Mouse (Mus musculus) C2C12 (cell line): ENCODE results near the gene Bag1. TPM values are rescaled to one million over a fixed set of nuclear protein-coding genes. Genes with fewer than 3 reads are reported as not detected.
A peak's percentile ranks its signal among the peaks of the same experiment; 100 is the strongest.

Experiments
- H3K27me3 ChIP-seq: one replicate; pipeline ENCODE4 v1.6.1; 2011; ENCODE audit not compliant: control insufficient read depth, insufficient read depth, insufficient read length
- H3K36me3 ChIP-seq: one replicate; pipeline ENCODE4 v1.6.1; 2011; ENCODE audit not compliant: control insufficient read depth, insufficient read depth
- H3K4me3 ChIP-seq: one replicate; pipeline ENCODE4 v1.5.1; 2011; ENCODE audit warnings: mild to moderate bottlenecking, control low read depth; ENCODE audit not compliant: poor library complexity, insufficient read depth, severe bottlenecking
- H3K79me2 ChIP-seq: one replicate; pipeline ENCODE4 v1.6.1; 2011; ENCODE audit not compliant: control insufficient read depth, insufficient read depth
- H3K79me3 ChIP-seq: one replicate; pipeline ENCODE4 v1.6.1; 2011; ENCODE audit warnings: low read depth, control low read depth
- H3ac ChIP-seq: one replicate; pipeline ENCODE3; 2011; ENCODE audit warnings: low read depth; ENCODE audit not compliant: control insufficient read depth, insufficient read length
- CEBPB ChIP-seq: IDR thresholded peaks from one replicate; pipeline ENCODE4 v1.6.1; 2011; ENCODE audit warnings: low read depth, mild to moderate bottlenecking, control low read depth, moderate library complexity
- CTCF ChIP-seq: IDR thresholded peaks from one replicate; pipeline ENCODE4 v1.5.1; 2011; ENCODE audit not compliant: control insufficient read depth, insufficient read depth, insufficient read length
- FOSL1 ChIP-seq: IDR thresholded peaks from one replicate; pipeline ENCODE4 v1.8.0; 2011; ENCODE audit warnings: mild to moderate bottlenecking, low read length; ENCODE audit not compliant: poor library complexity, insufficient read depth, severe bottlenecking
- MAX ChIP-seq: IDR thresholded peaks from one replicate; pipeline ENCODE4 v1.6.1; 2011; ENCODE audit warnings: mild to moderate bottlenecking, control low read depth
- MYOD1 ChIP-seq: IDR thresholded peaks from one replicate; pipeline ENCODE4 v1.6.1; 2011; ENCODE audit warnings: low read depth; ENCODE audit not compliant: control insufficient read depth, insufficient read length
- MYOG ChIP-seq: IDR thresholded peaks from one replicate; pipeline ENCODE4 v1.6.1; 2011; ENCODE audit not compliant: control insufficient read depth, insufficient read length; ENCODE audit errors: extremely low read depth
- USF1 ChIP-seq: IDR thresholded peaks from one replicate; pipeline ENCODE4 v1.6.1; 2011; ENCODE audit warnings: low read depth, mild to moderate bottlenecking, control low read depth, moderate library complexity
- long read RNA-seq, 2 experiments: library from polyadenylated mRNA; unstranded; transcript quantifications; one replicate each; pipeline ENCODE4 v2.0.0; 2019 to 2020
- polyA plus RNA-seq: library from polyadenylated mRNA; unstranded; fragments of >200 nt; fragmentation: generic; extraction: Trizol; gene quantifications from one replicate; pipeline ENCODE4 v1.2.1, GENCODE M21; 2012; ENCODE audit warnings: missing spikeins

The Bag1 gene
- polyA plus RNA-seq = 170 TPM
- long read RNA-seq, experiment 1, transcript Bag1-202 (7 exons, 1,336 nt) = major isoform, 249 of 302 reads
- long read RNA-seq, experiment 1, partial matches to known transcripts = 27 of 302 reads
- long read RNA-seq, experiment 1, other reads (novel, unspliced or antisense) = 26 of 302 reads
- long read RNA-seq, experiment 2, transcript Bag1-202 (7 exons, 1,336 nt) = major isoform, 78 of 86 reads
- long read RNA-seq, experiment 2, partial matches to known transcripts = 4 of 86 reads
- long read RNA-seq, experiment 2, other reads (novel, unspliced or antisense) = 4 of 86 reads

- TF ChIP-seq USF1 = no peak
- TF ChIP-seq CEBPB = no peak
- TF ChIP-seq MYOD1 = no peak
- Histone ChIP-seq H3K36me3 (peaks cover 62% of the 10 kb centered on the region), H3K79me3 (peaks cover 37% of the 10 kb centered on the region), H3K4me3 (peak within 1 kb of the TSS; percentile 70), H3K27me3 (no peaks in the 10 kb centered on the region), H3K79me2 (peaks cover 57% of the 10 kb centered on the region), H3ac (peak within 1 kb of the TSS; percentile 88)
Measured at GRCm38 (mm10) chr4:40948160-40948708, at the start of gene Bag1, which contains the start of gene Chmp5. Gene Bag1 (minus strand): TSS chr4:40948294. Gene Chmp5 (plus strand): TSS chr4:40948407.

GRCm38 (mm10) chr4:40996302-40996701, 48.2 kb upstream of the Bag1 start:
- Histone ChIP-seq H3K4me3 (no peak overlapping the region), H3K79me2 (no peaks in the 10 kb centered on the region), H3K27me3 (no peaks in the 10 kb centered on the region), H3K79me3 (no peaks in the 10 kb centered on the region), H3ac (no peak overlapping the region), H3K36me3 (peaks cover 98% of the 10 kb centered on the region)
- TF ChIP-seq CEBPB = no peak
- no peak for TF ChIP-seq MAX
- no peak for TF ChIP-seq USF1
- no peak for TF ChIP-seq MYOD1
- TF ChIP-seq CTCF = no peak
- no peak for TF ChIP-seq MYOG
- no peak for TF ChIP-seq FOSL1

GRCm38 (mm10) chr4:40989633-40990032, 41.5 kb upstream of the Bag1 start:
- TF ChIP-seq CTCF (no peak), CEBPB (no peak), MYOG (no peak), USF1 (no peak), FOSL1 (no peak), MAX (no peak)
- H3ac ChIP-seq = no peak overlapping the region
- peaks cover 97% of the 10 kb centered on the region for H3K36me3 ChIP-seq
- no peak overlapping the region for H3K4me3 ChIP-seq
- no peaks in the 10 kb centered on the region for H3K79me3 ChIP-seq
- no peaks in the 10 kb centered on the region for H3K79me2 ChIP-seq
- no peaks in the 10 kb centered on the region for H3K27me3 ChIP-seq

GRCm38 (mm10) chr4:40983686-40984085, 35.6 kb upstream of the Bag1 start:
- Histone ChIP-seq H3K36me3 (peaks cover 95% of the 10 kb centered on the region), H3K27me3 (no peaks in the 10 kb centered on the region), H3K79me2 (peaks cover 47% of the 10 kb centered on the region), H3ac (no peak overlapping the region), H3K4me3 (no peak overlapping the region), H3K79me3 (peaks cover 9% of the 10 kb centered on the region)
- no peak for TF ChIP-seq CEBPB

- Histone ChIP-seq H3ac (no peak overlapping the region), H3K36me3 (peaks cover 95% of the 10 kb centered on the region), H3K79me2 (peaks cover 59% of the 10 kb centered on the region), H3K27me3 (no peaks in the 10 kb centered on the region), H3K4me3 (no peak overlapping the region), H3K79me3 (peaks cover 17% of the 10 kb centered on the region)
- TF ChIP-seq MAX (no peak), USF1 (no peak), MYOD1 (no peak), MYOG (no peak), CTCF (no peak), FOSL1 (no peak), CEBPB (no peak)
Measured at GRCm38 (mm10) chr4:40982486-40982885, 34.4 kb upstream of the Bag1 start.

- H3K27me3 ChIP-seq = no peaks in the 10 kb centered on the region
- peaks cover 89% of the 10 kb centered on the region for H3K79me2 ChIP-seq
- H3K79me3 ChIP-seq = peaks cover 38% of the 10 kb centered on the region
- H3K4me3 ChIP-seq = no peak overlapping the region
- TF ChIP-seq CEBPB (no peak), CTCF (no peak), MAX (no peak), USF1 (no peak), MYOD1 (no peak), MYOG (no peak), FOSL1 (no peak)
- peaks cover 89% of the 10 kb centered on the region for H3K36me3 ChIP-seq
- H3ac ChIP-seq = no peak overlapping the region
Measured at GRCm38 (mm10) chr4:40979430-40979829, 31.3 kb upstream of the Bag1 start.
